Mouse (Mus musculus) intestine, embryonic 15.5 days (tissue): ENCODE measurements at regions not wholly inside any gene's neighbourhood (a gene's known extent, or its start where the extent isn't known, plus 50 kb on each side); places are given as distances from the start of the nearest gene placed in this dataset.

ENCODE experiments used
- ATAC-seq: fragments of 200-750 bp; cut with Nextera tagmentation; 2 replicates; pipeline ENCODE4 v1.8.0; 2017; ENCODE audit warnings: moderate TSS enrichment, moderate library complexity
- H3K27ac ChIP-seq: fragments of 300-500 bp; sonication (generic); 2 replicates; pipeline ENCODE4 v1.5.1; 2015; ENCODE audit warnings: mild to moderate bottlenecking, inconsistent platforms
- H3K27me3 ChIP-seq: fragments of 300-500 bp; sonication (generic); replicated peaks from 2 replicates; pipeline ENCODE4 v1.6.1; 2015; ENCODE audit warnings: inconsistent platforms
- H3K36me3 ChIP-seq: fragments of 300-500 bp; sonication (generic); 2 replicates; pipeline ENCODE4 v1.6.1; 2015; ENCODE audit warnings: inconsistent platforms
- H3K4me1 ChIP-seq: fragments of 300-500 bp; sonication (generic); replicated peaks from 2 replicates; pipeline ENCODE4 v1.6.1; 2015; ENCODE audit warnings: inconsistent platforms
- H3K4me2 ChIP-seq: fragments of 300-500 bp; sonication (generic); replicated peaks from 2 replicates; pipeline ENCODE4 v1.6.1; 2015; ENCODE audit warnings: mild to moderate bottlenecking, inconsistent platforms
- H3K4me3 ChIP-seq: fragments of 300-500 bp; sonication (generic); replicated peaks from 2 replicates; pipeline ENCODE4 v1.5.1; 2015; ENCODE audit warnings: inconsistent platforms
- H3K9ac ChIP-seq: fragments of 300-500 bp; sonication (generic); 2 replicates; pipeline ENCODE4 v1.6.1; 2015; ENCODE audit warnings: inconsistent platforms
- H3K9me3 ChIP-seq: fragments of 300-500 bp; sonication (generic); 2 replicates; pipeline ENCODE4 v1.6.1; 2016; ENCODE audit warnings: inconsistent platforms
- WGBS: fragments of 180-500 bp; shearing (Covaris S2); methylation state at CpG from one replicate; pipeline ENCODE4 v1.1.7; 2015; 5-methylcytosine and 5-hydroxymethylcytosine counted together

DNA sequence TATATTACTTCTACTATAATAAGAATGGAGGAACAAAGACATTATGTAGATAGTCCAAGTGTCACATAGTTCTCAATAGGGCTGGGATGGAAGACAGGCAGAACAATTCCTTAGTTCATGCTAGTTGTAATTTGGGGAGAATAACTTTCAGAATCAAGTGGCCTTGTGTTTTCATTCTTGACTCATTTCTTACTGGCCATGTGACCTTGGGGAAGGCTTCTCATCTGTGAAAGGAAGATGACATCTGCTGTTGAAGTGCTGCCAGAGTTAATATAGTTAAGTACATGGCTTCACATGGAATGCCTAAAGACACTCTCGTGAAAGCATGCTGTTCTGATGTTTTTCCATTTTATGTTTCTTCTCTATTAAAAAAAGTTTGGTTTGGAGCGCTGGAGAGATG, 146.2 kb upstream of the Nr5a2 start:
- Histone ChIP-seq H3K4me3 (no peak overlapping the region), H3K9ac (no peak overlapping the region), H3K4me2 (no peak overlapping the region), H3K4me1 (no peaks in the 10 kb centered on the region), H3K9me3 (no peaks in the 10 kb centered on the region), H3K36me3 (no peaks in the 10 kb centered on the region), H3K27ac (no peak overlapping the region), H3K27me3 (no peaks in the 10 kb centered on the region)
- ATAC-seq, result no peak
- WGBS, result 77% methylated on average over 2 of the region's 2 CpGs

DNA sequence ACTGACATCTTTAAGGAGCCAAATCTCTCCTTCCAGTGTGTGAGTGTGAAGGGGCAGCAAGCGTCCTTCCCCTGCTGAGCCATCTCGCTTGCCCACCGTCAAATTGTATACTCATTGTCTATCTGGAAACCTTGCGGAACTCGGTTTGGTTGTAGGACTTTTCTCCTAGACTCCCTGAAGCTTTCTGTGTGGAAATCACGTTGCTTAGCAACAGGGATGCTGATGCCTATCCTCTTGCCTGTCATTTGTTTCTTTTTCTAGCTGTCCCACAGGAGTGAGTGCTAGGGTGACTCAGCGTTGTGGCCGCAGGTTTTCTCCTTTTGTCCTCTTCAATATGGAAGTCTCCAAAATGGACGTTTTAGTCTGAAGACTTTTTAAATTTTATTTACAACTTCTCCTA, 131.5 kb upstream of the Nr5a2 start:
- ATAC-seq, result no peak
- Histone ChIP-seq H3K27me3 (no peaks in the 10 kb centered on the region), H3K4me2 (no peak overlapping the region), H3K27ac (no peak overlapping the region), H3K9ac (no peak overlapping the region), H3K9me3 (no peaks in the 10 kb centered on the region), H3K4me1 (0 out of 2 replicates have a peak, but pooled peaks cover 5% of the 10 kb centered on the region), H3K4me3 (no peak overlapping the region), H3K36me3 (no peaks in the 10 kb centered on the region)
- 39% methylated on average over 9 of the region's 9 CpGs for WGBS

DNA sequence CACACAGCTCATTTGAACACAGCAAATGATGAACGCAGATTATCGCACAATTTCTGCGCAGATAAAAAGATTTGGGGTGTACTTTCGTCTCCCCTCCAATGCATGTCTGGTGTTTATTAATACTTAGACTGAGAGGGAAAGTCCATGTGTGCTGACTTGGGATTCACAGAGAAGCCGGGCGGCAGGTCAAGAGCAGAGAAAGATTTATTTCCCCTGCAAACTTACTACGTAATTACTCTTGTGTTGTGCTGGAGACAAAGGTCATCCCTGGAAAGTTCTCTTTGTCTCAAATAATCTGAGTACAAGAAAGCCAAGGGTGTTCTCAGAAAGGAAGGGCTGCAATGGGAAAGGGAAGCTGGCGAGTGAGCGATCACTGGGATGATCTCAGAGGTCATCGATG, 127.9 kb upstream of the Nr5a2 start:
- 0 out of 2 replicates have a peak, but pooled peaks cover 5% of the 10 kb centered on the region for H3K4me1 ChIP-seq
- no peak overlapping the region for H3K9ac ChIP-seq
- peak; percentile 61 for ATAC-seq
- no peak overlapping the region for H3K4me3 ChIP-seq
- H3K9me3 ChIP-seq, result no peaks in the 10 kb centered on the region
- no peaks in the 10 kb centered on the region for H3K27me3 ChIP-seq
- 37% methylated on average over 10 of the region's 10 CpGs for WGBS
- no peak overlapping the region for H3K27ac ChIP-seq
- no peaks in the 10 kb centered on the region for H3K36me3 ChIP-seq
- no peak overlapping the region for H3K4me2 ChIP-seq

- no peak for ATAC-seq
- H3K4me1 ChIP-seq, result 0 out of 2 replicates have a peak, but pooled peaks cover 5% of the 10 kb centered on the region
- no peaks in the 10 kb centered on the region for H3K27me3 ChIP-seq
- H3K36me3 ChIP-seq, result no peaks in the 10 kb centered on the region
- no peak overlapping the region for H3K27ac ChIP-seq
- H3K4me3 ChIP-seq, result no peak overlapping the region
- no peaks in the 10 kb centered on the region for H3K9me3 ChIP-seq
- 96% methylated on average over 3 of the region's 3 CpGs for WGBS
- no peak overlapping the region for H3K4me2 ChIP-seq
- H3K9ac ChIP-seq, result no peak overlapping the region
Measured at GRCm38 (mm10) chr1:137086766-137087165, 126.5 kb upstream of the Nr5a2 start.

- H3K27ac ChIP-seq, result no peak overlapping the region
- ATAC-seq, result no peak
- 35% methylated on average over 1 of the region's 1 CpGs for WGBS
Measured at GRCm38 (mm10) chr1:137083500-137083899, 123.3 kb upstream of the Nr5a2 start.

GRCm38 (mm10) chr1:137079401-137080003, 119.3 kb upstream of the Nr5a2 start:
- Histone ChIP-seq H3K27me3 (no peaks in the 10 kb centered on the region), H3K4me2 (no peak overlapping the region), H3K27ac (no peak overlapping the region), H3K4me3 (no peak overlapping the region), H3K4me1 (no peaks in the 10 kb centered on the region), H3K9me3 (no peaks in the 10 kb centered on the region), H3K9ac (no peak overlapping the region), H3K36me3 (no peaks in the 10 kb centered on the region)
- ATAC-seq, result no peak
- WGBS, result 55% methylated on average over 11 of the region's 11 CpGs

More at GRCm38 (mm10) chr1:137083500-137083899, 123.3 kb upstream of the Nr5a2 start:
- Histone ChIP-seq H3K4me2 (no peak overlapping the region), H3K27me3 (no peaks in the 10 kb centered on the region), H3K9me3 (no peaks in the 10 kb centered on the region), H3K9ac (no peak overlapping the region), H3K36me3 (no peaks in the 10 kb centered on the region), H3K4me3 (no peak overlapping the region), H3K4me1 (0 out of 2 replicates have a peak, but pooled peaks cover 5% of the 10 kb centered on the region)

GRCm38 (mm10) chr1:137074787-137075186, 114.5 kb upstream of the Nr5a2 start:
- no peaks in the 10 kb centered on the region for H3K36me3 ChIP-seq
- WGBS, result 34% methylated on average over 9 of the region's 9 CpGs
- no peaks in the 10 kb centered on the region for H3K27me3 ChIP-seq
- H3K4me1 ChIP-seq, result no peaks in the 10 kb centered on the region
- H3K9ac ChIP-seq, result no peak overlapping the region
- no peak overlapping the region for H3K4me3 ChIP-seq
- no peak overlapping the region for H3K4me2 ChIP-seq
- no peaks in the 10 kb centered on the region for H3K9me3 ChIP-seq
- no peak overlapping the region for H3K27ac ChIP-seq
- no peak for ATAC-seq

- Histone ChIP-seq H3K9me3 (no peaks in the 10 kb centered on the region), H3K27ac (no peak overlapping the region), H3K4me3 (no peak overlapping the region), H3K9ac (no peak overlapping the region), H3K4me1 (no peaks in the 10 kb centered on the region), H3K27me3 (no peaks in the 10 kb centered on the region), H3K4me2 (no peak overlapping the region), H3K36me3 (no peaks in the 10 kb centered on the region)
- no peak for ATAC-seq
- WGBS, result 53% methylated on average over 8 of the region's 8 CpGs
Measured at GRCm38 (mm10) chr1:137073857-137074572, 113.8 kb upstream of the Nr5a2 start.

- Histone ChIP-seq H3K9ac (no peak overlapping the region), H3K27me3 (no peaks in the 10 kb centered on the region), H3K27ac (no peak overlapping the region), H3K4me3 (no peak overlapping the region), H3K9me3 (no peaks in the 10 kb centered on the region), H3K4me2 (no peak overlapping the region), H3K36me3 (no peaks in the 10 kb centered on the region), H3K4me1 (no peaks in the 10 kb centered on the region)
- 83% methylated on average over 4 of the region's 4 CpGs for WGBS
- no peak for ATAC-seq
Measured at GRCm38 (mm10) chr1:137060914-137061313, 100.7 kb upstream of the Nr5a2 start.

DNA sequence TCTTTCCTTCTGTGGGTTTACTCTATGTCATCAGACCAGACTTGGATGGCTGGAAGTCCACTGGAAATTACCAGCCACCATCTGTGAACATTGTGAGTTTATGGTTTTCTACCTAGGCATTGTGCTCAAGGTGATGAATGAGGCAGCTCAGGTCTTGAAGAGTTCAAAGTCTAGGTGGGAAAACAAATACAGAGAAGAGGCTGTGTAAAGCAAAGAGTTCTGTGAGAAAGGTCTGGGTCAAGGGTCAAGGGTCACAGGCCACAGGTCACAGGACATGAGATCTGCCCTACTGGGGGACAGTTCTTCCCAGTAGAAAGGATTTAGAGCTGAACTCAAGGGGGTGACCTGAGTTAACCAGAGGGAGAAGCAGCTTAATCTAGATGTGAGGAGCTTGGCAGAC, 92.9 kb upstream of the Nr5a2 start:
- no peaks in the 10 kb centered on the region for H3K36me3 ChIP-seq
- no peak overlapping the region for H3K9ac ChIP-seq
- H3K27me3 ChIP-seq, result no peaks in the 10 kb centered on the region
- H3K9me3 ChIP-seq, result no peaks in the 10 kb centered on the region
- no peak overlapping the region for H3K27ac ChIP-seq
- ATAC-seq, result peak; percentile 58; the same call in 1 of the 2 replicates
- no peak overlapping the region for H3K4me3 ChIP-seq
- no peak overlapping the region for H3K4me2 ChIP-seq
- no peaks in the 10 kb centered on the region for H3K4me1 ChIP-seq

DNA sequence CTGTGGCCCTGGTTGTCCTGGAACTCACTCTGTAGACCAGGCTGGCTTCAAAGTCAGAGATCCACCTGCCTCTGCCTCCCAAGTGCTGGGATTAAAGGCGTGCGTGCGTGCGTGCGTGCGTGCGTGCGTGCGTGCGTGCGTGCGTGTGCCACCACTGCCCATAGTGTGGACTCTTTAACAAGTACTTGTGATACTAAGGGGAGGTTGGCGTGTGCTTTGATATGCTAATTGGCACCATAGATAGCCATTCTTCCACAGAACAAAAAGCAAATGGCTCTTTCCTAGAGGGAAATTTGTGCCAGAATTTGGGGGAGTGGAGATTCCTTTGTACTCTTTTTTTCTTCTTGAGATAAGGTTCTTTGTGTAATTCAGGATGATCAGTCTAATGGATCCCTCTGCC, 91.3 kb upstream of the Nr5a2 start:
- Histone ChIP-seq H3K9me3 (no peaks in the 10 kb centered on the region), H3K4me3 (no peak overlapping the region), H3K4me2 (no peak overlapping the region), H3K27me3 (no peaks in the 10 kb centered on the region), H3K4me1 (no peaks in the 10 kb centered on the region), H3K36me3 (no peaks in the 10 kb centered on the region), H3K27ac (no peak overlapping the region), H3K9ac (no peak overlapping the region)
- no peak for ATAC-seq
- 95% methylated on average over 13 of the region's 13 CpGs for WGBS

- Histone ChIP-seq H3K27ac (no peak overlapping the region), H3K4me2 (no peak overlapping the region), H3K4me3 (no peak overlapping the region), H3K27me3 (no peaks in the 10 kb centered on the region), H3K9me3 (no peaks in the 10 kb centered on the region), H3K36me3 (no peaks in the 10 kb centered on the region), H3K9ac (no peak overlapping the region), H3K4me1 (no peaks in the 10 kb centered on the region)
- no peak for ATAC-seq
- WGBS, result 83% methylated on average over 6 of the region's 6 CpGs
Measured at GRCm38 (mm10) chr1:137044076-137044475, 83.8 kb upstream of the Nr5a2 start.

- H3K4me2 ChIP-seq, result no peak overlapping the region
- no peak overlapping the region for H3K4me3 ChIP-seq
- 88% methylated on average over 17 of the region's 17 CpGs for WGBS
- no peaks in the 10 kb centered on the region for H3K36me3 ChIP-seq
- no peak overlapping the region for H3K9ac ChIP-seq
- H3K27ac ChIP-seq, result no peak overlapping the region
- H3K4me1 ChIP-seq, result no peaks in the 10 kb centered on the region
- no peaks in the 10 kb centered on the region for H3K27me3 ChIP-seq
- no peak for ATAC-seq
- H3K9me3 ChIP-seq, result no peaks in the 10 kb centered on the region
Measured at GRCm38 (mm10) chr1:137042414-137043010, 82.3 kb upstream of the Nr5a2 start.
